Mouse (Mus musculus) thymus, postnatal 10 days (tissue): ENCODE results near the gene Prrx1.

ENCODE experiments used
- DNase-seq, 2 experiments: peaks; one replicate each; pipeline ENCODE4 v3.0.0; 2021; ENCODE audit warnings: low spot score in 2 of 2

The Prrx1 gene

DNA sequence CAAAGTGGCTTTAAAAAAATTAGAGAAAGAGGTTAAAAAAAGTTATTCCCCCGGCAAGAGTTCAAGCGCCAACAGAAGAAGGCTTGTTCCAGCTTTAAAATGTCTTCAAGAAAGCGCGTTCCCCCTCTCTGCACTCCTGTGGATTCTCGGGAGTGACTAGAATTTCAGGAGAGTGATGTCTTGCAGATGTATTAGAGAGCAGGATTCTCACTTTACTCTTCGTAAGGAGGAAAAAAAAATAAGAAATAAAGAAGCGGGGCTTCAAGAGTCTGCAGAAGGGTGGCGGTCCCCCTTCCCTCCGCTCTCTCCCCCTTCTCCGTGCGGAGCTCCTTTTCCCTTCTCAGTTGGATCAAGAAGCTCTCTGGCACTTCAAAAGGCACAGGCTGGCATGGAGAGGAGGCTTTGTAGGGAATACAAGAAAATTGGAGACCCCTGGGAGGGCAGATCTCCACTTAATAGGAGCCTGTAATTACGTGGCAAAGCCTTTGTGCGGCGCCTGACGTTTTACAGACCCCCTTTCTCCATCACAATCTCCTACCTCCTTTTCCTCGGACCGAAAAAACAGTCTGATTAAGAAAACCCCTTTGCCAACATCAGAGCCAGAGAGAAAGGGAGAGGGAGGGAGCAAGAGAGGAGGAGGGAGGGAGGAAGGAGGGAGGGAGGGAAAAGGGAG, at the start of gene Prrx1:
TSS of gene Prrx1 (minus strand) at position 610 of the 673 bp plus-strand sequence.
- no peak for DNase-seq

GRCm38 (mm10) chr1:163362202-163362601, 48.7 kb upstream of the Prrx1 start:
- DNase-seq: no peak

DNA sequence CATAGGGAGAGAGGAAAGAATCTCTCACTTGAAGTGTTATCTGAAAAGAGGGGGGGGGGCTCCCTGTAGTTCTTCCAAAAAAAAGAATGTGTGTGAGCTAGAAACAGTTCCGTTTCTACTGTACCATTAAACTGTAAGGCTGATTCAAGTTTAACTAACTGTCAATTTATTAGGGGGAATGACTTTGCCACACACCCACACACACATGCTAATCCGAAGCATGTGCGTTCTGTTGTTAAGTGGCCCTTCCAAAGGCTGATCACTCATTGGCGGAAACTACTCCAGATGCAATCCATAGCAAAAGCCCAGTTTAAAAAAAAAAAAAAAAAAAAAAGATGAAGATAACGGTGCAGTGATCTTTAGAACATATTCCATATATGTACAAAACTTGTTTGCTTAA, 47.9 kb upstream of the Prrx1 start:
- no peak for DNase-seq

DNA sequence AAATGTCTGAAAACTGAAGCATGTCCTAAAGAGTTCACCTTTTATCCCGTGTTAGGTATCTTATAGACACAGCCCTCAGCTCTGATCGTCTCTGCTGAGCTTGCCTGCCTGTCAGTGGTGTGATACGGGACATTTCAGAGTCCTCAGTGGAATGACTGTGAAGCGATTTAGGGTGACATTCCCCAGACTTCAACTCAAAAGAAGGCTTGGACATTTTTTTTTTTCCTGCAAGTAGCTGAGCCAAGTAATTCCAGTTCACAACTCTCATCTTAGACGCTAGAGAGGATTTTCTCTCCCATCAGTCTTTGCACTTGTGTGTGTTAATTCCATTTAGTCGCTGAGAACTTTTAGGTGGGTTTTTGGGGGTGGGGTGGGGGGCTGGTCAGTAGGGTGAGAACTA, 47.3 kb upstream of the Prrx1 start:
- no peak for DNase-seq

DNA sequence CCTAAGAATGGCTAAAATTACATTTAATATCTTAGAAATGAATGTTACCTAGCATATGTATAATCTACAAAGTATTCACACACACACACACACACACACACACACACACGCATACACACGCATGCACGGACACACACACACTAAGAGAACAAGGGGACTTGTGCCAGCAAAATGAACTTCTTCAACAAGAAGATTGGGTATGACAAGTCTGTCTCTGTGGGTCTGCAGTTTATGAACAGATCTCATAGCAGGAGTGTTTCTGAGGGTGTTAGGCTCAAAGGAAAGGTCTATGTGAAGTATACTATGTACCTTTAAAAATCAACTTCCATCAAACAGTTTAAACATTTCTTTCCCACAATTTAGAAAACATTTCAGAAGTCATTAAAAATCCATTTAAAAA, 46.0 kb upstream of the Prrx1 start:
- DNase-seq: no peak

DNA sequence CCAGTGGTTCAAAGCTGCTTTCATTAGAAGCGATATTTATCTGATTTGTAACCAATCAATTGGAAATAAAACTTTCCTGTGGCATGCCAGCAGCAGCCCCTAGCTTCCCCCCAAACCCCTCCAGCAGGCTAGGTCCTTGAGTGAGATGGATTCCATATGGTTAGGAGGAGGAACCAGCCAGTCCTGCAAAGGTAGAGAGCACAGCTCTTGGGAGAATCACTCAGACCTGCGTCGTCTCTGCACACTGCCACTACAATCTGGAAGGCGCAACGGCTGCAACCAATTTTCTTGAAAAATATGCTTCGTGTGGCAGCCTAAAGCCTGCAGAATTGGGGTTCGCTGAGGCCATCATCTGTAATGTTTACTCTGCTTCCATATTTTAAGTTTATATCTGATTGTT, 44.7 kb upstream of the Prrx1 start:
- DNase-seq: no peak

DNA sequence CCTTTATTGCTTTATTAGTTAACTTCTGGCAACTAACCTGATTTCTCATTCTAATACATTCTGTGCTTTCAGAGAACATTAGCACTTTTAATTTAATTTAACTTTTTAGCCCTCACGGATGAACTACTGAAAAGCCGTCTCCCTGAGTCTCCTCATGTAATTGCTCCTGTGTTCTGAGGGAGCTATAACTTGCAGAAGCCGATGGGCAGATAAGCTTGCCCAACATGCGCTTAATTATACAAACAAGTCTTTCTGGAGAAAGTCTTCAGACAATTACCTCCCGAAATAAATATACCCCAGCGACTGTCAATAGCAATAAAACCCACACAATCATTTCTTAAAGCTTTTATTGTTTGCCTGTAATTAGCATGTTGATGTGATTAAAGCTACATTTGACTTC, 44.2 kb upstream of the Prrx1 start:
- no peak for DNase-seq

DNA sequence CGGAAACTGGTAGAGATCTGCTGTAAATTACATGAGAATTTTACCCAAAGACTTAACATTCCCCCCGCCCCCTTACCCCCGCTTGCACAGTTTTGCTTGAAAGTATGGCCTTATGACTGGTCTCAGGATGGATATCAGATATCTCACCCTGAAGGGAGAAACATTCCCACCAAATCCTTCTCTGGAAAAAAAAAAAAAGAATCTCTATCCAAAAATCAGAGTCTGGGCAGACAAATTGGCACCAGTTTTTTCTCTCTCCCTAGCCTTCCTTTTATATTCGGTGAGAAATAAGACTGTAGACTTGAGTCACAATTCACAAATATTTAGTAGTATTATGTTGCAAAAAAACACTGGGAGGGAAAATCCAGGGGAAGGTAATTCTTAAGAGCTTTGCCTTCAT, 42.7 kb upstream of the Prrx1 start:
- no peak for DNase-seq

- no peak for DNase-seq
Observed at GRCm38 (mm10) chr1:163355626-163356156, 42.2 kb upstream of the Prrx1 start.

GRCm38 (mm10) chr1:163350988-163351387, 37.5 kb upstream of the Prrx1 start:
- DNase-seq: no peak

DNA sequence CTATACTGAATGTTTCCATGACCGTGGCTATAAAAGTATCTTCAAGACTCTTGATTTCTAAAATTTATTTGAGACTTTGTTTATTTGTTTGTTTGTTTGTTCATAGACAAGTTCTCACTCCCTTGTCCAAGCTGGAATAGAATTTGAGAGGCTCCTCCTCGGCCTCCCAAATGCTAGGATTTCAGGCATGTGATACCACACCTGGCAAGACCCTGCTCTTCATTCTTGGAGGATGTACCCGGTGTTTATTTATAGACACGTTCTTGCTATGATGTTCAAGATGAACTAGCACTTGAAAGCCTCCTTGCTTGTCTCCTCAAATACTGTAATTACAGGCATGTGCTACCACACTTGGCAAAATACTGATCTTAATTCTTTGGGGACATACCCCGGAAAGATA, 32.0 kb upstream of the Prrx1 start:
- no peak for DNase-seq

DNA sequence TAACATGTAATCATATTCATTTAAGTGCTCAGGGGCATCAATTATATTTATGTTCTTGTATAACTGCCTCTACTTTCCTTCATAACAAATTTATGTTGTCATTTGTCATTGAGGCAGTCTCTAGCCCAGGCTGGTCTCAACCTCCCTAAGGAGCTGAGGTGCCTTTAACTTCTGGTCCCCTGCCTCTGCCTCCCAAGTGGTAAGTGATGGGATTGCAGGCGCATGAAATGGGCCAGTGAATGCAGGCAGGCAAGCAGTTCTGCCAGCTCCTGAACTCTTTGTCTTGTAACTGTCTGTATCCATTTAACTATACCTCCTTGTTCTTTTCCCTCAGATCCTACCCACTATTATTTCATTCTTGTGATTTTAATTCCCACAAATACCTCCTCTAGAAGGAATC, 31.4 kb upstream of the Prrx1 start:
- no peak for DNase-seq

- no peak for DNase-seq
Observed at GRCm38 (mm10) chr1:163339219-163339561, 25.7 kb upstream of the Prrx1 start.

DNA sequence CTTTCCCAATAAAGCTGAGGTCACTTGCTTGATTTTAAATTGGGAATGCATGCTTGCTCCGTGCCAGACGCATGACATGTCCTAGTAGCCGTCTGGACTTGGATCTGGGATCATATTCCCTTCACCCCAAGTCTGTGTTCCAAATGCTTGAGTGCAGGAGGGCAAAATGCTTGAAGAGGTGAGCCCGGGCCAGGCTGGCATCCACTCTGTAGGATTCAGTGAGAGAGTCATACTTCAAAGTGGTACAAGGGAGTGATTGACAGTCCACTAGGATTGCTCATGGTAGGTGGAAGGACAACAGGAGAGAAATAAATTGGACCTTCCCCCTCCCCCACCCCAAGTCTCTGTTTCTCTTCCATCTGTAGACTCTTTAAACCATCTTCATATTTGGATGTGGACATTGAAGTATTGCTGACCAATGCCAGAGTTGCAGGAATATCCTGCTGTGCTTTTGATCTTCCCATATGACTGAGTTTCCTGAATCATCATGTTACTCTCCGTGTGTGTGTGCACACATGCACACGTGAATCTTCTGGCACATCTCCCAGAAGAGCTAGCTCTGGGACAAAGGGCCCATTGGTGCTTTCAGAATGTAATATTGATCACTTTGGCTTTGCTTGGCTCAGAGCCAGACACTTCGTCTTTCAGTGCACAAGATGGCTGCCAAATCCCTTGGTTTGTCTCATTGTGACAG, 25.2 kb upstream of the Prrx1 start:
- DNase-seq: no peak

GRCm38 (mm10) chr1:163337821-163338220, 24.3 kb upstream of the Prrx1 start:
- DNase-seq: no peak

DNA sequence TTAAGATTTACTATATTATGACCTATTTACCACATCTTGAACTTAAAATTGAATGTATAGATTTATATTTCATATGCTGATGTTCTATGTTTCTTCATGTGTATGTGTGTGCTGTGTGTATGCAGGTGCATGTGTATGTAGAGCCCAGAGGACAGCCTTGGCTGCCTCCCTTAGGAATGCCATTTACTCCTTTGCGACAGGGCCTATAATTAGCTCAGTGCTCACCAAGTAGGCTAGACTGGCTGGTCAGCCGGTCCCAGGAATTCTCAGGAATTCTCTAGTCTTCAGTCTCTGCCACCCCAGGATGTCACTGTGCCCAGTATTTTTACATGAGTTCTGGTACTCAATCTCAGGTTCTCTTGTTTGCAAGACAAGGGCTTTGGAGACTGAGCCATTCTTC, 13.8 kb upstream of the Prrx1 start:
- DNase-seq: no peak

GRCm38 (mm10) chr1:163319669-163320571, 6.4 kb upstream of the Prrx1 start:
- DNase-seq: no peak

GRCm38 (mm10) chr1:163316920-163317319, 3.4 kb upstream of the Prrx1 start:
- no peak for DNase-seq

GRCm38 (mm10) chr1:163314829-163315301, 1.4 kb upstream of the Prrx1 start:
- DNase-seq: no peak

GRCm38 (mm10) chr1:163313921-163314725, 613 bp upstream of the Prrx1 start:
- DNase-seq: no peak
